Mouse (Mus musculus) G1E (cell line): ENCODE results near the gene Peak1.

ENCODE experiments used
- CTCF ChIP-seq: IDR thresholded peaks from 2 replicates; pipeline ENCODE4 v1.5.1; 2012; ENCODE audit warnings: low read depth, low read length, inconsistent platforms, mixed read lengths
- GATA1 ChIP-seq: IDR thresholded peaks from 2 replicates; pipeline ENCODE4 v1.6.1; 2012; ENCODE audit warnings: borderline replicate concordance, low read length, inconsistent platforms, mixed read lengths
- TAL1 ChIP-seq: conservative IDR thresholded peaks from 2 replicates; pipeline ENCODE4 v1.6.1; 2012; ENCODE audit warnings: low read depth, low read length, inconsistent platforms, mixed read lengths

DNA sequence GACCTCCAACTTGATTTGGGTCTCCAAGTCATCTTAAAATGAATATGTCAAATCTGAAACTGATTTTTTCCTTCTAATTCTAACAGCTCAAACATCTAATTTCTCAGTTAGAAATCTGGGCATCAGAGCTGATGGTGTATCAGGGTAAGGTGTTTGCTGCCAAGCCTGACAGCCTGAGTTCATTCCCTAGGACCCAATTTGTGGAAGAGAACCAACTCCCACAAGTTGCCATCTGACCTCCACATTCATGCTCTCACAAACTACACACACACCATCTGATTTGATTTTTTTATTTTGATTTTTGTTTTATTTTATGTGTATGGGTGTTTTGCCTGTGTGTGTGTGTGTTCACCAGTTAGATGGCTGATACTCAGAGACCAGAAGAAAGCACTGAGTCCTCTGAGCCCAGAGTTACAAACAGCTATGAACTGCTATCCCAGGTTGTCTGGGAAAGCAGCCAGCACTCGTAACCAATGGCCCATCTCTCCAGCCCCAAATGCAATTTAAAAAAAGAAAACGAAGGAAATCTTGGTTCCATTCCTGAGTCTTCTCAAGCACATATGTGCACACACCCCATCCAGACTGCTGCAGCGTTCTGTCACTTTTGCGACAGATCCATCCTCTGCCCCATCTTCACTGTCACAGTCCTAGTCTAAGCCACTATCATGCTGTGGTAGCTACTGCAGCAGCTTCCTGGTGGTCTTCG lies 18.1 kb upstream of the Peak1 start:
- no peak for TF ChIP-seq CTCF
- TF ChIP-seq GATA1 = no peak
- TF ChIP-seq TAL1 = no peak
